Mouse (Mus musculus): ENCODE measurements around the gene Polr1c. TPM values are rescaled to one million over a fixed set of nuclear protein-coding genes. Genes with fewer than 3 reads are reported as not detected.

The Polr1c gene
- polyA plus RNA-seq (2012; ENCODE audit: low replicate concordance), result 5.7 and 13.6 TPM in 2 replicates

GRCm38 (mm10) chr17:46247512-46248188 is at the start of gene Polr1c, which contains the start of gene Yipf3:
Gene Polr1c (minus strand): TSS chr17:46248054.
Gene Yipf3 (plus strand): TSS chr17:46248080.

GRCm38 (mm10) chr17:46282483-46283123 is 34.7 kb upstream of the Polr1c start, which contains the start of gene Tjap1:
Gene Tjap1 (minus strand): TSS chr17:46283026.

GRCm38 (mm10) chr17:46253452-46254084 is 5.7 kb upstream of the Polr1c start, which contains the start of gene Lrrc73:
Gene Lrrc73 (plus strand): TSS chr17:46253531.

GRCm38 (mm10) chr17:46202421-46203071 is 45.3 kb downstream of the Polr1c start, which contains the start of the genes Polh and Xpo5:
Gene Polh (minus strand): TSS chr17:46202645.
Gene Xpo5 (plus strand): TSS chr17:46202782.

Other genes with a start within 250 kb of the Polr1c start
- gene Vegfa, start 215.7 kb downstream of the Polr1c start, polyA plus RNA-seq (2012; ENCODE audit: low replicate concordance), result 4.7 and 9.1 TPM in 2 replicates
- gene Mrps18a, start 137.1 kb downstream of the Polr1c start, polyA plus RNA-seq (2012; ENCODE audit: low replicate concordance), result 38.3 and 76.8 TPM in 2 replicates
- 0.75 TPM in 1 of 2 replicates, not detected in the other for gene Rsph9, start 103.8 kb downstream of the Polr1c start, polyA plus RNA-seq (2012; ENCODE audit: low replicate concordance)
- 3.1 and 13.1 TPM in 2 replicates for gene Mad2l1bp, start 94.5 kb downstream of the Polr1c start, polyA plus RNA-seq (2012; ENCODE audit: low replicate concordance)
- gene Gtpbp2, start 87.0 kb downstream of the Polr1c start, polyA plus RNA-seq (2012; ENCODE audit: low replicate concordance), result 115 and 348 TPM in 2 replicates
- 0.76 and 1.9 TPM in 2 replicates for gene Polh, start 45.4 kb downstream of the Polr1c start, polyA plus RNA-seq (2012; ENCODE audit: low replicate concordance)
- gene Xpo5, start 45.3 kb downstream of the Polr1c start, polyA plus RNA-seq (2012; ENCODE audit: low replicate concordance), result 5.3 and 8.5 TPM in 2 replicates
- 192 and 236 TPM in 2 replicates for gene Yipf3, start within 50 bp of the Polr1c start, polyA plus RNA-seq (2012; ENCODE audit: low replicate concordance)
- 0.84 and 1.2 TPM in 2 replicates for gene Lrrc73, start 5.5 kb upstream of the Polr1c start, polyA plus RNA-seq (2012; ENCODE audit: low replicate concordance)
- gene Tjap1, start 35.0 kb upstream of the Polr1c start, polyA plus RNA-seq (2012; ENCODE audit: low replicate concordance), result 56.3 and 96.3 TPM in 2 replicates
- gene Dlk2, start 49.4 kb upstream of the Polr1c start, polyA plus RNA-seq (2012; ENCODE audit: low replicate concordance), result 0.26 and 0.53 TPM in 2 replicates
- 12.3 and 28.5 TPM in 2 replicates for gene Abcc10, start 80.3 kb upstream of the Polr1c start, polyA plus RNA-seq (2012; ENCODE audit: low replicate concordance)
- 30.3 and 42.6 TPM in 2 replicates for gene Zfp318, start 135.7 kb upstream of the Polr1c start, polyA plus RNA-seq (2012; ENCODE audit: low replicate concordance)
- 2.9 and 3.6 TPM in 2 replicates for gene Crip3, start 180.9 kb upstream of the Polr1c start, polyA plus RNA-seq (2012; ENCODE audit: low replicate concordance)
- not detected in 2 replicates for gene Slc22a7, start 190.4 kb upstream of the Polr1c start, polyA plus RNA-seq (2012; ENCODE audit: low replicate concordance)
- 3.0 and 6.6 TPM in 2 replicates for gene Ttbk1, start 239.6 kb upstream of the Polr1c start, polyA plus RNA-seq (2012; ENCODE audit: low replicate concordance)
- 1.2 and 3.1 TPM in 2 replicates for gene Dnph1, start 248.7 kb upstream of the Polr1c start, polyA plus RNA-seq (2012; ENCODE audit: low replicate concordance)